Mouse (Mus musculus): ENCODE data around the gene Bcl3.

- TF ChIP-seq CTCF (IDR thresholded peaks at IDR 0.05; ENCODE audit: control insufficient read depth, insufficient read depth, low read length), result peak; percentile 88
- TF ChIP-seq POLR2A (IDR thresholded peaks at IDR 0.05; ENCODE audit: borderline replicate concordance, control insufficient read depth, low read depth, low read length), result no peak; the same call in 1 of the 2 replicates
Observed at GRCm38 (mm10) chr7:19796697-19797588, 25.6 kb downstream of the Bcl3 start, which contains the start of gene Cblc.

All from bone marrow, adult 2 months (tissue).